Mouse (Mus musculus) hindbrain, embryonic 14.5 days (tissue): Measurements from ENCODE around the gene Rabep2. TPM values are rescaled to one million over a fixed set of nuclear protein-coding genes. Genes with fewer than 3 reads are reported as not detected.
"Not testable (repeated sequence)": the region's sequence is repeated elsewhere in the genome, so short reads cannot be mapped to it uniquely, and the experiment has no call there.

ENCODE experiments used
- ATAC-seq: fragments of 200-750 bp; cut with Nextera tagmentation; 2 replicates; pipeline ENCODE4 v1.8.0; 2017; ENCODE audit warnings: moderate number of reproducible peaks, mild to moderate bottlenecking, moderate TSS enrichment, moderate library complexity; ENCODE audit not compliant: low FRiP score
- DNase-seq: peaks from one replicate; pipeline ENCODE4 v3.0.0-alpha.2; 2015; ENCODE audit warnings: low spot score
- H3K27ac ChIP-seq: fragments of 300-500 bp; sonication (generic); 2 replicates; pipeline ENCODE4 v1.5.1; 2014; ENCODE audit warnings: mild to moderate bottlenecking, moderate library complexity
- H3K27me3 ChIP-seq: fragments of 300-500 bp; sonication (generic); 2 replicates; pipeline ENCODE4 v1.6.1; 2014; ENCODE audit warnings: mild to moderate bottlenecking, low read length, mixed read lengths; ENCODE audit not compliant: control insufficient read depth, insufficient read depth
- H3K36me3 ChIP-seq: fragments of 300-500 bp; sonication (generic); replicated peaks from 2 replicates; pipeline ENCODE4 v1.6.1; 2014; ENCODE audit not compliant: control insufficient read depth, insufficient read depth
- H3K4me1 ChIP-seq: fragments of 300-500 bp; sonication (generic); replicated peaks from 2 replicates; pipeline ENCODE4 v1.6.1; 2014; ENCODE audit warnings: antibody characterized with exemption, low read length, mixed read lengths; ENCODE audit not compliant: control insufficient read depth, insufficient read depth
- H3K4me2 ChIP-seq: fragments of 300-500 bp; sonication (generic); replicated peaks from 2 replicates; pipeline ENCODE4 v1.6.1; 2014; ENCODE audit warnings: mild to moderate bottlenecking, moderate library complexity
- H3K4me3 ChIP-seq: fragments of 300-500 bp; sonication (generic); replicated peaks from 2 replicates; pipeline ENCODE4 v1.5.1; 2014; ENCODE audit warnings: mild to moderate bottlenecking, low read length
- H3K9ac ChIP-seq: fragments of 300-500 bp; sonication (generic); 2 replicates; pipeline ENCODE4 v1.6.1; 2014
- H3K9me3 ChIP-seq: fragments of 300-500 bp; sonication (generic); 2 replicates; pipeline ENCODE4 v1.6.1; 2016; ENCODE audit warnings: low read length; ENCODE audit not compliant: control insufficient read depth
- WGBS: fragments of 180-500 bp; shearing (Covaris S2); extraction: QIAGEN DNeasy Blood & Tissue Kit; methylation state at CpG from one replicate; pipeline ENCODE4 v1.1.7; 2014; 5-methylcytosine and 5-hydroxymethylcytosine counted together
- polyA plus RNA-seq: library from polyadenylated mRNA; unstranded; fragments of >200 nt; fragmentation: Nextera tagmentation; extraction: Ambion mirVana; gene quantifications from 2 replicates; pipeline ENCODE4 v1.2.1, GENCODE M21; 2014

Rabep2 gene
- 18.9 and 20.2 TPM in 2 replicates for polyA plus RNA-seq

DNA sequence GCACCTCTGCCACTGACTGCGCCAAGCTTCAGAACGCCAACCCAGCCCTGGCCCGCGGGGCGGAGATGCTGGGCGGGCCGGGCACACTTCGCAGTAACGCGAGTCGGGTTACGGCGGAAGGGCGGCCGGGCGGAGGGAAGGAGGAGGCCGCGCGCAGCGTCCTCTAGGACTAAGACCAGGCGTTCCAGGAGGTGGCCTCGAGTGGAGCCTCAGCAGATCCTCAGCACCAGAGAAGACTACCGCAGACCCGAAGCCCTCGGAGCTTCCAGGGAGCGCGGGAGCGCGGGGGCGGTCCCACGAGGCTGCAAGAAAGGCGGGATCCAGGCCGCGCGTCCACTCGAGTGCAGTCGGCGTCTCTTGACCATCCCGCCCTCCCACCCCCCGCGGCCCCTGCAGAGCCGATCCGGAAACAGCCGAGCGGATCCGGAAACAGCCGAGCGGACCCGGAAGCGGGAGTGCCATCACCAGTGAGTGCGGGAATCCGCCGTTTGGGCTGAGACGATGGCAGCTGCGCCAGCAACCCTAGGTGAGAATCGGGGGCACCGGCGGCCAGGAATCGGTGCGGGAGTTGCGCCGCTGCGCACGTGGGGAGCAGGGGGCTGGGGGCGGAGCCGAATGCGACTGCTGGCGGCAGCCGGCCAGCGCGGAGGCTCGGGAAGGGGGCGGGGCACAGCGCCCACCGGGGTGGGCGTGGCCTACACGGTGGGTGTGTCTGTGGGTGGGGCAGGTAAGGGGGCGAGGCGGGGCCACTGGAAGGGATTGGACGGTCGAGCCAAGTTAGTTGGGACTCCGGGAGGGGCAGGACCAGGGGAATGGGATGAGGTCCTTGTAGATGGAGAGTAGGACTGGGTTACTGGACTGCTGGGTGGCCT is at the start of gene Rabep2:
Gene Rabep2 (plus strand): TSS at position 129 of the 872 bp plus-strand sequence.
- H3K27me3 ChIP-seq = no peaks in the 10 kb centered on the region
- ATAC-seq (peak; percentile 93), DNase-seq (peak; percentile 94)
- H3K27ac ChIP-seq = peak within 1 kb of the TSS; percentile 90
- H3K4me2 ChIP-seq = peak within 1 kb of the TSS; percentile 78
- peaks cover 14% of the 10 kb centered on the region for H3K4me1 ChIP-seq
- peak within 1 kb of the TSS; percentile 63 for H3K4me3 ChIP-seq
- no peaks in the 10 kb centered on the region for H3K9me3 ChIP-seq
- H3K36me3 ChIP-seq = 0 out of 2 replicates have a peak, but pooled peaks cover 11% of the 10 kb centered on the region
- peak within 1 kb of the TSS; percentile 88 for H3K9ac ChIP-seq
- WGBS = under 1% methylated on average over 76 of the region's 82 CpGs

DNA sequence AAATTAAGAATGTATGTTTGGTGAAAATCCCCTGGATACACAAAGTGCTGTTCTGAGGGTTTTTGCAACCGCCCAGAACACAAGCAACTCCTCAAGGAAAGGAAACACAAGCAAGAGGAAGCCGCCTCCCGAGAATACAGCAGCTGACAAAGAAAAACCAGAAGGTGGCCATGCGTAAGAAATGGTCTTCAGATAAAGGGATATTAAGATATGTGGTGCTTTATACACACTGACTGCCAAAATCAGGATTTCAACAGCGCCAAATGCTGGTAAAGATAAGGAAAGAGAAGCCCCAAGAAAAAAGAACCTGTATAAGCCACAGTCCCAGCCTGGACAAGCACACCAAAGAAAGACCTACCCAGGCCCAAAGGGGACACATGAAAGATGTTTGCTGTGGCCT is 45.0 kb upstream of the Rabep2 start:
- H3K27me3 ChIP-seq = no peaks in the 10 kb centered on the region
- H3K9me3 ChIP-seq = no peaks in the 10 kb centered on the region
- H3K36me3 ChIP-seq = peaks cover 37% of the 10 kb centered on the region
- no peak overlapping the region for H3K4me3 ChIP-seq
- no peak overlapping the region for H3K27ac ChIP-seq
- no peak for ATAC-seq
- no peak for DNase-seq
- 91% methylated on average over 5 of the region's 5 CpGs for WGBS
- no peak overlapping the region for H3K9ac ChIP-seq
- H3K4me1 ChIP-seq = 0 out of 2 replicates have a peak, but pooled peaks cover under 1% of the 10 kb centered on the region
- H3K4me2 ChIP-seq = no peak overlapping the region

GRCm38 (mm10) chr7:126388185-126388584 is 40.4 kb upstream of the Rabep2 start:
- ATAC-seq = no peak
- no peak overlapping the region for H3K9ac ChIP-seq
- H3K9me3 ChIP-seq = no peaks in the 10 kb centered on the region
- DNase-seq = no peak
- no peak overlapping the region for H3K27ac ChIP-seq
- H3K36me3 ChIP-seq = peaks cover 55% of the 10 kb centered on the region
- H3K4me3 ChIP-seq = no peak overlapping the region
- no peak overlapping the region for H3K4me2 ChIP-seq
- 100% methylated on average over 1 of the region's 1 CpGs for WGBS
- H3K27me3 ChIP-seq = no peaks in the 10 kb centered on the region
- H3K4me1 ChIP-seq = no peaks in the 10 kb centered on the region

DNA sequence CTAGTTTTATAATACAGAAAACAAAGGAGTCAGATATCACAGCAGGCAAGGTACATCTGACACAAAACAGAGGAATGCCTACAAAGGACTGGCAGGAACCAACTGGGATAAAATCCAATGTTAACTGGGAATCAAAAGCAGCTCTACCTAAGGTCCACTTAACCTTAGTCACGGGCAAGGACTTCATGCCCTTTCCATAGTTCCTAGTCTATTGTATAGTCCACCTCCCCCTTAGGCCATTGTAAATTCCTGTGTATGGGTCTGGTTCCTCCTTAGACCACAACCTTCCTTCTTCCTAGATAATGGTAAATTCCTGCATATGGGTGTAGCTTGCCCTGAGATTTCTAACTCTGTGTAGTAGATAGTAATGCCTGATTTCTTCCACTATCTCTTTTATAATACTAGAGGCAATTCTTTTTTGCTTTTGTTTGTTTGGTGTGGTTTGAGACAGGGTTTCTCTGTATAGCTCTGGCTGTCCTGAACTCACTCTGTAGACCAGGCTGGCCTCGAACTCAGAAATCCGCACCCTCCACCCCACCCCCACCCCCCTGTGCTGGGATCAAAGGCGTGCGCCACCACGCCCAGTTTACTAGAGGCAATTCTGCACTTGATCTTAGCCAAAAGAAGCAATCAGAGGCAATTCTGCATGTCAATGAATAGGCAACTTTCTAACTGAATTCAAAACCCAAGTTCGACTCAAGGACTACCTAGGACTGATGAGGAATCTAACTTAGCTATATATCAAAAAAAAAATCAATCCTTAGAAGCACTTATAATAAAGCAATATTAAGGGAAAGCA is 36.3 kb upstream of the Rabep2 start:
- not testable (repeated sequence) for ATAC-seq, H3K9ac ChIP-seq, H3K27me3 ChIP-seq, H3K4me2 ChIP-seq, DNase-seq, H3K4me1 ChIP-seq, H3K4me3 ChIP-seq, H3K27ac ChIP-seq, H3K9me3 ChIP-seq
- WGBS = 92% methylated on average over 7 of the region's 7 CpGs
- peaks cover 28% of the 10 kb centered on the region for H3K36me3 ChIP-seq

GRCm38 (mm10) chr7:126396298-126397119 is 32.0 kb upstream of the Rabep2 start, which contains the start of gene Nfatc2ip:
TSS of gene Nfatc2ip (minus strand) at chr7:126396737.
- H3K9ac ChIP-seq = peak within 1 kb of the TSS; percentile 67
- no peaks in the 10 kb centered on the region for H3K27me3 ChIP-seq
- H3K4me1 ChIP-seq = peaks cover 7% of the 10 kb centered on the region; the same call in 1 of the 2 replicates
- WGBS = 1% methylated on average over 58 of the region's 59 CpGs
- 0 out of 2 replicates have a peak within 1 kb of the TSS, but pooled peaks have one; percentile 41 for H3K27ac ChIP-seq
- H3K9me3 ChIP-seq = no peaks in the 10 kb centered on the region
- ATAC-seq (peak; percentile 100), DNase-seq (peak; percentile 100)
- peak within 1 kb of the TSS; percentile 75 for H3K4me3 ChIP-seq
- H3K36me3 ChIP-seq = 0 out of 2 replicates have a peak, but pooled peaks cover under 1% of the 10 kb centered on the region
- H3K4me2 ChIP-seq = peak within 1 kb of the TSS; percentile 64

DNA sequence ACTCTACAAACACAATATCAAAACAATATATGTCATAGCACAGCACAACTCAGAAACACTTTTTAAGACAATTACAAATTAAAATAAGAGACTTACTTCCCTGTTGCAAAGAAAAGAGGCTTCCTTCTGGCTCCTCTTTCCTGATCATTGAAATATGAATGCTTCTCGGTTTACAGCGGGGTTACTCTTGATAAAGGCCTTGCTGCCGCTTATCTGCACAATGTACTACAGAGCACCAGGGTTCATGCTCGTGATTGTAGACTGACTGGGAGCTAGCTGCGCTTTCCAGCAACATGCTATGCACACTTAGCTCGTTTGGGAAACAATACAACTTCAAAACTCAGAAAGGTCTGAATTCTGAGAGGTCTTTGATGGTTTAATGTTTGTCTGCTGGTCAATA is 31.3 kb upstream of the Rabep2 start:
- Histone ChIP-seq H3K4me2 (peak overlapping the region; percentile 38), H3K27ac (no peak overlapping the region), H3K4me3 (no peak overlapping the region), H3K36me3 (no peaks in the 10 kb centered on the region), H3K9ac (no peak overlapping the region), H3K27me3 (no peaks in the 10 kb centered on the region), H3K9me3 (no peaks in the 10 kb centered on the region), H3K4me1 (peaks cover 7% of the 10 kb centered on the region; the same call in 1 of the 2 replicates)
- 58% methylated on average over 6 of the region's 6 CpGs for WGBS
- DNase-seq = no peak
- no peak for ATAC-seq

DNA sequence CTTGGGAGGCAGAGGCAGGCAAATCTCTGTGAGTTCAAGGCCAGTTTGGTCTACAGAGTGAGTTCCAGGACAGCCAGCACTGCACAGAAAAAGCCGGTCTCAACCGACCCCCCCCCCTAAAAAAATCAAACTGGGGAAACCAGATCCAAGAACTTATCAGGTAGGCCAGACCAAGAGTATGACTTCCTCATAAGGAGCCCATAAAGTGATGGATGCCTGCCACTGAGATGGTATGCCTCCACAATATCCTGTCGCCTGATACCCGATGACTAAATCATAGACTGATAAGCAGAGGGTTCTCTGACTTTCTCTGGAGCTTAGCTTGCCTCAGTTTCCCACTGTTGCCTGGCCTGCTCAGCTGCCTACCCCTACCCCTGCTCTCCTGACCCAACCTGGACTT is 30.7 kb upstream of the Rabep2 start:
- no peaks in the 10 kb centered on the region for H3K27me3 ChIP-seq
- 96% methylated on average over 4 of the region's 4 CpGs for whole genome bisulfite sequencing

DNA sequence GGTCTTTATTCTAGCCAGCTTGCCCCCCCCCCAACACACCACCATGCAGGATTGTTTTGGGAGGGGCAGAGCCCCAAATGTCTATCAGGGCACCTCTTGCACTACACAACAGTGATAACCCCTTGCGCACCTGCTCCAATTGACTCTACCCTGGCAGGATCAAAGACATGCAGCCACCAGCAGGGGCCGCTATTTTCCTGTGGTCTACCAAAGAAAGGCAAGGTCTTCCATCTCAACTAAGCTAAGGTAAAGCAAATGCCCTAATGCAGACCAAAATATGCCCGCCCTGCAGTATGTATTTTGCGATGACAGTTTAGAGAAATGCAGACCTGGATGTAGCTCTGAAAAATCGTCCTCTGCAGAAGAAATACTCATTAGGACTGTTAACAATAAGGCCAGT is 29.0 kb upstream of the Rabep2 start:
- H3K4me1 ChIP-seq = peaks cover 7% of the 10 kb centered on the region; the same call in 1 of the 2 replicates
- H3K36me3 ChIP-seq = no peaks in the 10 kb centered on the region
- peak; percentile 83 for DNase-seq
- H3K4me2 ChIP-seq = no peak overlapping the region
- no peak for ATAC-seq
- WGBS = 8% methylated on average over 5 of the region's 5 CpGs
- no peak overlapping the region for H3K4me3 ChIP-seq
- no peak overlapping the region for H3K9ac ChIP-seq
- H3K9me3 ChIP-seq = no peaks in the 10 kb centered on the region
- H3K27me3 ChIP-seq = no peaks in the 10 kb centered on the region
- H3K27ac ChIP-seq = no peak overlapping the region

More for the DNA sequence above, 30.7 kb upstream of the Rabep2 start:
- no peak overlapping the region for H3K4me2 ChIP-seq
- no peaks in the 10 kb centered on the region for H3K36me3 ChIP-seq
- H3K9me3 ChIP-seq = no peaks in the 10 kb centered on the region
- H3K4me1 ChIP-seq = peaks cover 7% of the 10 kb centered on the region; the same call in 1 of the 2 replicates
- ATAC-seq (no peak), DNase-seq (no peak)
- no peak overlapping the region for H3K4me3 ChIP-seq
- no peak overlapping the region for H3K9ac ChIP-seq
- H3K27ac ChIP-seq = no peak overlapping the region
